Mouse (Mus musculus) liver, adult 2 months (tissue): ENCODE data around the gene Mon1b. TPM values are rescaled to one million over a fixed set of nuclear protein-coding genes. Genes with fewer than 3 reads are reported as not detected.

Source experiments
- DNase-seq: peaks from one replicate; pipeline ENCODE4 v3.0.0-alpha.2; 2011; ENCODE audit warnings: low read depth, low spot score; ENCODE audit errors: extremely low read depth
- H3K27ac ChIP-seq: fragments of 200-500 bp; replicated peaks from 2 replicates; pipeline ENCODE4 v1.5.1; 2012; ENCODE audit warnings: low read depth, mild to moderate bottlenecking, control low read depth, inconsistent platforms, low read length; ENCODE audit not compliant: insufficient read depth
- H3K27me3 ChIP-seq: fragments of 200-500 bp; 2 replicates; pipeline ENCODE4 v1.6.1; 2012; ENCODE audit warnings: mild to moderate bottlenecking, moderate library complexity, low read length, inconsistent platforms; ENCODE audit not compliant: control insufficient read depth, insufficient read depth
- H3K36me3 ChIP-seq: fragments of 200-500 bp; 2 replicates; pipeline ENCODE4 v1.6.1; 2012; ENCODE audit warnings: low read length, inconsistent platforms; ENCODE audit not compliant: control insufficient read depth, insufficient read depth
- H3K4me1 ChIP-seq: fragments of 200-500 bp; 2 replicates; pipeline ENCODE4 v1.6.1; 2011; ENCODE audit warnings: low read length; ENCODE audit not compliant: control insufficient read depth, insufficient read depth
- H3K4me3 ChIP-seq: fragments of 200-500 bp; 2 replicates; pipeline ENCODE4 v1.5.1; 2011; ENCODE audit warnings: low read depth, mild to moderate bottlenecking, control low read depth, low read length, moderate library complexity; ENCODE audit not compliant: insufficient read depth
- H3K79me2 ChIP-seq: fragments of 200-500 bp; 2 replicates; pipeline ENCODE4 v1.6.1; 2012; ENCODE audit warnings: inconsistent platforms, mild to moderate bottlenecking, low read length, moderate library complexity; ENCODE audit not compliant: control insufficient read depth, insufficient read depth
- H3K9ac ChIP-seq: fragments of 200-500 bp; 2 replicates; pipeline ENCODE4 v1.6.1; 2012; ENCODE audit warnings: low read depth, mild to moderate bottlenecking, control low read depth, inconsistent platforms, low read length
- CTCF ChIP-seq: fragments of 200-500 bp; IDR thresholded peaks from 2 replicates; pipeline ENCODE4 v1.5.1; 2011; ENCODE audit warnings: low read depth, low read length, control low read depth
- POLR2A ChIP-seq: fragments of 200-500 bp; IDR thresholded peaks from 2 replicates; pipeline ENCODE4 v1.6.1; 2011; ENCODE audit warnings: low read length, control low read depth; ENCODE audit not compliant: insufficient read depth; ENCODE audit errors: extremely low read depth
- WGBS: fragments of 180-500 bp; shearing (Covaris S2); methylation state at CpG from one replicate; pipeline ENCODE4 v1.1.7; 2018; 5-methylcytosine and 5-hydroxymethylcytosine counted together
- polyA plus RNA-seq: library from polyadenylated mRNA; depleted of rRNA; stranded (reverse); fragments of >200 nt; gene quantifications from 2 replicates; pipeline ENCODE4 v1.2.3, GENCODE M21; 2012
- total RNA-seq: library from RNA; depleted of rRNA; stranded (reverse); fragments of >200 nt; gene quantifications from 2 replicates; pipeline ENCODE4 v1.2.3, GENCODE M21; 2014

Mon1b gene
- total and polyA plus RNA-seq, 2 experiments = 3.6 to 4.2 TPM

- 0 out of 2 replicates have a peak, but pooled peaks cover 2% of the 10 kb centered on the region for H3K4me1 ChIP-seq
- no peak for TF ChIP-seq CTCF
- TF ChIP-seq POLR2A = no peak
- WGBS = 81% methylated on average over 8 of the region's 8 CpGs
- H3K36me3 ChIP-seq = no peaks in the 10 kb centered on the region
- no peaks in the 10 kb centered on the region; the same call in 1 of the 2 replicates for H3K27me3 ChIP-seq
- H3K4me3 ChIP-seq = no peak overlapping the region
- no peak overlapping the region for H3K9ac ChIP-seq
- H3K79me2 ChIP-seq = no peaks in the 10 kb centered on the region
- H3K27ac ChIP-seq = no peak overlapping the region
- DNase-seq = no peak
These were observed 30.6 kb downstream of the Mon1b start for GRCm38 (mm10) chr8:113665951-113666350.

DNA sequence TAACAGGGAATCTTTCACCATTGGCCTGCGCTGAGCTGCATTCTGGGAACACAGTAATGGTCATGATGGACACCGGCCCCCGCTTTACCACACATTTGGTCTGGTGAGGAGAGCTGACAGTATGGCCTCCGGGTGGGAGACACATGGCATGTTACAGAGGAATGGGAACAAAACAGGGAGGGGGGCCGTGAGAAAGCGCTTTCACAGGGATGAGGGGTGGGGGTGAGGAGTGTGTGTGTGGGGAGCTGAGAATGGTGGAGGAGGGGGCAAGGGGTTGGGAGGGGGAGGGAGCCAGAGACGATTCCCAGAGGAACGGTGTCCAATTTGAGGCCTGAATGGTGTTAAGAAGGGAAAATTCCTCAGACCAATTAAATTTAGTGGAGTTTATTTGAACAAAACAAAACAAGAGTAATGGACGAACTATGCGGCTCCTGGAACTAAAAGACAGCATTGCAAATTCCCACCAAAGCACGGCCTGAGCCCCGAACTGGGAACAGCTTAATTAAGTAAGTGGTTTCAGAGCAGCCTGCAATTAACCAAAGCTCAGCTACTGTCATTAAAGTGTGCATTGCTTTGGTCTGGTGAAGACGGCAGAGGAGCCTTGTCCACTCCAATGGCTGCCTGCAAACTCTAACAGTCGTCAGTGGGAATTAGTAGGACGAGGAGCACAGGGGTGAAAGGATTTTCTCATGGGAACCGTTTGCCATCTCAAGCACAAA is 31.5 kb downstream of the Mon1b start:
- 80% methylated on average over 16 of the region's 16 CpGs for WGBS
- TF ChIP-seq POLR2A (no peak), CTCF (no peak)
- H3K79me2 ChIP-seq = no peaks in the 10 kb centered on the region
- H3K4me1 ChIP-seq = 0 out of 2 replicates have a peak, but pooled peaks cover 2% of the 10 kb centered on the region
- no peak for DNase-seq
- H3K27me3 ChIP-seq = no peaks in the 10 kb centered on the region; the same call in 1 of the 2 replicates
- H3K9ac ChIP-seq = no peak overlapping the region
- H3K27ac ChIP-seq = no peak overlapping the region
- no peaks in the 10 kb centered on the region for H3K36me3 ChIP-seq
- H3K4me3 ChIP-seq = no peak overlapping the region

DNA sequence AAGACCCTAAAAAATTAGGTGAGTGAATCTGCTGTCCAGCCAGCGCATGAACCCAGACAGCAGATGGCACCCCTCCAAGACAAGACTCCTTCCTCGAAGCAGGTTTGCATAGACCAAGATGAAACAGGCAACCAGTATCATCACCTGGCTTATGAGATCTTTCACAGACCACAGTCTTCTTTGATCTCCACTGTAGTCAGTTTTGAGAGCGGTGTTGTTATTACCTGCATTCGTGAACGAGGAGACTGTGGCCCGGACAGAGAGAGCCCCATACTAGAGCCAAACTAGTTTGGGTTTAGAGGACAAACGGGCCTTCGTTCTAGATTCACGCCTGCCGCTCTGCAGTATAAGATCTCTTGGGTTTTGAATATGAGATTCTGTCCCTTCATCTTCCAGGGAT is 34.5 kb downstream of the Mon1b start:
- H3K27ac ChIP-seq = no peak overlapping the region
- WGBS = 91% methylated on average over 10 of the region's 10 CpGs

DNA sequence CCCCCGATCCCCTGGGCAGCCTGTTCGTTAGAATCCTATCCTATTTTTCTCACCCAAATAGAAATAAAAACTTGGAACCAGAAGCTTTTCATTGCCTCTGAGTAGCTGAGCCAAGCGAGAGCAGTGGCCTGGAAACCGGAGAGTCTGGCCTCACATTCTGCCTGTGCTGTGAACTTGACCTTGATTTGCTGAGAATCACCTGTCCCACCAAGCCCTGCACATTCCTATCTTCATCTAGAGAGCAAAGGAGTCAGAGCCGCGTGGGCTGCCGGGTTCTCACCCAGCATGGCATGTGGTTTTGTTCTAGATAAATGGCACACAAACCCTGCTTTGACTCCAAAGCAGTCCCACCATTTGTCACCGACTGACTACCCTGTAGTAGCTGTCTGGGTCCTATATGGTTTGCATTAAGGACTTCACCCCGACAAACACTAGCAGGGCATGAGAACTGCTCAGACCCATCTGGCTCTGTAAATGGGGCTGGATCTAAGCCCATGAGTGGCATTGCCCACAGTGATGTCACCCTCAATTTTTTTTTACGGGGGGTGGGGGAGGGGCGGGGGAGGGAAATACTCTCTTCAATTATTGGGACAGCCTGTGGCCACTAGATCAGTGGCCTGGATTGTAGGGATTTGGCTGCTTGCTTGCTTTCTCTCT is 37.3 kb downstream of the Mon1b start:
- H3K27me3 ChIP-seq = peaks cover 1% of the 10 kb centered on the region; the same call in 1 of the 2 replicates
- TF ChIP-seq CTCF (no peak), POLR2A (no peak)
- no peak overlapping the region for H3K9ac ChIP-seq
- WGBS = 88% methylated on average over 11 of the region's 11 CpGs
- DNase-seq = no peak
- H3K27ac ChIP-seq = no peak overlapping the region
- no peak overlapping the region for H3K4me3 ChIP-seq
- H3K36me3 ChIP-seq = no peaks in the 10 kb centered on the region
- 0 out of 2 replicates have a peak, but pooled peaks cover 2% of the 10 kb centered on the region for H3K4me1 ChIP-seq
- H3K79me2 ChIP-seq = no peaks in the 10 kb centered on the region

More for the DNA sequence above, 34.5 kb downstream of the Mon1b start:
- Histone ChIP-seq H3K9ac (no peak overlapping the region), H3K4me3 (no peak overlapping the region), H3K79me2 (no peaks in the 10 kb centered on the region), H3K4me1 (0 out of 2 replicates have a peak, but pooled peaks cover 2% of the 10 kb centered on the region), H3K36me3 (no peaks in the 10 kb centered on the region), H3K27me3 (no peaks in the 10 kb centered on the region)
- no peak for DNase-seq
- no peak for TF ChIP-seq CTCF
- TF ChIP-seq POLR2A = no peak

DNA sequence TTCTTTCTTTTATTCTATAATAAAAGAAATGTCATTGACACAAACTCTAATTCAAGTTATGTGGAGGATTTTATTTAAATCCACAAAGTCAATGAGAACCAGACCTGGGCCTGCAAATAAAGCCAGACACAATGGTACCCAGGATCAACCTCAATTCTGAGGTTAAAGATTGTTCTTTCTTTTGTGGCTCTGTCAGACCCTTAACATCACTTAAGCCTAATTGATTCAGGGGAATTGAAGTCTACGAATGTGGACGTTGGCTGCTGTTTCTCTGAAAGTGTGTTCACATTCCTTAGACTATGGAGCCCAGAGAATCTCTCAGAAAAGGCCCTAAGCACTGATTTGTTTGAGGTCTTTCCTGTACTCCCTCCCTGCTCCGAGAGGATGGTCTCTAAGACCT is 37.9 kb downstream of the Mon1b start:
- H3K4me1 ChIP-seq = 0 out of 2 replicates have a peak, but pooled peaks cover 2% of the 10 kb centered on the region
- H3K36me3 ChIP-seq = no peaks in the 10 kb centered on the region
- no peak for TF ChIP-seq CTCF
- TF ChIP-seq POLR2A = no peak
- no peaks in the 10 kb centered on the region for H3K79me2 ChIP-seq
- H3K4me3 ChIP-seq = no peak overlapping the region
- WGBS = 63% methylated on average over 3 of the region's 3 CpGs
- no peak overlapping the region for H3K27ac ChIP-seq
- H3K9ac ChIP-seq = no peak overlapping the region
- DNase-seq = no peak
- H3K27me3 ChIP-seq = peaks cover 2% of the 10 kb centered on the region; the same call in 1 of the 2 replicates
